Mouse (Mus musculus) right cerebral cortex, postnatal 14 days (tissue): ENCODE measurements around the gene Cyp4f40.
A peak's percentile ranks its signal among the peaks of the same experiment; 100 is the strongest.
"Not testable (repeated sequence)": the region's sequence is repeated elsewhere in the genome, so short reads cannot be mapped to it uniquely, and the experiment has no call there.

Experiments
- DNase-seq: peaks from one replicate; pipeline ENCODE4 v3.0.0; 2022

The Cyp4f40 gene

GRCm38 (mm10) chr17:32658712-32659111, at the start of gene Cyp4f40:
Cyp4f40 (plus strand) TSS chr17:32658900.
- DNase-seq, result peak; percentile 14

- DNase-seq, result not testable (repeated sequence)
Observed at GRCm38 (mm10) chr17:32610231-32610630, 48.5 kb upstream of the Cyp4f40 start.

- no peak for DNase-seq
Observed at GRCm38 (mm10) chr17:32610896-32611295, 47.8 kb upstream of the Cyp4f40 start.

GRCm38 (mm10) chr17:32612417-32612816, 46.3 kb upstream of the Cyp4f40 start:
- DNase-seq, result no peak

GRCm38 (mm10) chr17:32617252-32617651, 41.4 kb upstream of the Cyp4f40 start:
- no peak for DNase-seq

- not testable (repeated sequence) for DNase-seq
Observed at GRCm38 (mm10) chr17:32621018-32621417, 37.7 kb upstream of the Cyp4f40 start, which contains the start of gene Cyp4f37. Cyp4f37 (plus strand) TSS chr17:32621309.

- DNase-seq, result not testable (repeated sequence)
Observed at GRCm38 (mm10) chr17:32629726-32630125, 29.0 kb upstream of the Cyp4f40 start.

GRCm38 (mm10) chr17:32631936-32632335, 26.8 kb upstream of the Cyp4f40 start:
- DNase-seq, result no peak

- DNase-seq, result not testable (repeated sequence)
Observed at GRCm38 (mm10) chr17:32634242-32634971, 24.3 kb upstream of the Cyp4f40 start.

GRCm38 (mm10) chr17:32634972-32635314, 23.8 kb upstream of the Cyp4f40 start:
- DNase-seq, result peak; percentile 86

GRCm38 (mm10) chr17:32636341-32636740, 22.4 kb upstream of the Cyp4f40 start:
- no peak for DNase-seq

GRCm38 (mm10) chr17:32637151-32637550, 21.5 kb upstream of the Cyp4f40 start:
- DNase-seq, result no peak

- no peak for DNase-seq
Observed at GRCm38 (mm10) chr17:32646631-32647030, 12.1 kb upstream of the Cyp4f40 start.

GRCm38 (mm10) chr17:32653860-32654259, 4.8 kb upstream of the Cyp4f40 start:
- no peak for DNase-seq

- DNase-seq, result no peak
Observed at GRCm38 (mm10) chr17:32657041-32657440, 1.7 kb upstream of the Cyp4f40 start.

GRCm38 (mm10) chr17:32658246-32658645, 454 bp upstream of the Cyp4f40 start:
- DNase-seq, result no peak

GRCm38 (mm10) chr17:32673976-32674375, 15.3 kb downstream of the Cyp4f40 start:
- no peak for DNase-seq

GRCm38 (mm10) chr17:32676040-32676635, 17.4 kb downstream of the Cyp4f40 start:
- DNase-seq, result no peak

GRCm38 (mm10) chr17:32680404-32680803, 21.7 kb downstream of the Cyp4f40 start:
- peak; percentile 50 for DNase-seq

- peak; percentile 28 for DNase-seq
Observed at GRCm38 (mm10) chr17:32685048-32685750, 26.5 kb downstream of the Cyp4f40 start, which contains the start of gene Cyp4f15. Cyp4f15 (plus strand) TSS chr17:32685627.

- DNase-seq, result no peak
Observed at GRCm38 (mm10) chr17:32686722-32687121, 28.0 kb downstream of the Cyp4f40 start.

- no peak for DNase-seq
Observed at GRCm38 (mm10) chr17:32690959-32691358, 32.3 kb downstream of the Cyp4f40 start.

GRCm38 (mm10) chr17:32702826-32703225, 44.1 kb downstream of the Cyp4f40 start:
- peak; percentile 12 for DNase-seq

GRCm38 (mm10) chr17:32710541-32710940, 51.8 kb downstream of the Cyp4f40 start:
- DNase-seq, result not testable (repeated sequence)
